In genomic region chr6:115761995-115762756, GRCm38 (mm10) we compare ENCODE assay signal across 8 mouse cellular contexts. TPM values are rescaled to one million over a fixed set of nuclear protein-coding genes. Genes with fewer than 3 reads are reported as not detected.
A peak's percentile ranks its signal among the peaks of the same experiment; 100 is the strongest.
DNase-seq lines count a peak whose midpoint lies in the region; ATAC-seq lines count a peak whose summit lies in the region.

Gene Tmem40 (minus strand): TSS chr6:115762410.

- H3K9me3 ChIP-seq in midbrain, embryonic 11.5 days (ENCODE audit: control insufficient read depth, low read length): no peaks in the 10 kb centered on the region
- no peaks in the 10 kb centered on the region for H3K9me3 ChIP-seq in midbrain, embryonic 15.5 days
- H3K9me3 ChIP-seq in limb, embryonic 10.5 days (replicated peaks): no peaks in the 10 kb centered on the region

- ATAC-seq in midbrain, embryonic 11.5 days (ENCODE audit: low FRiP score): peak; percentile 43
- ATAC-seq in midbrain, embryonic 15.5 days (replicated peaks): no peak

- WGBS in midbrain, embryonic 11.5 days: under 1% methylated on average over 9 of the region's 9 CpGs
- 4% methylated on average over 9 of the region's 9 CpGs for WGBS in midbrain, embryonic 15.5 days
- WGBS in limb, embryonic 10.5 days: 5% methylated on average over 9 of the region's 9 CpGs

- no peak within 1 kb of the TSS; the same call in 1 of the 2 replicates for H3K4me2 ChIP-seq in midbrain, embryonic 11.5 days
- no peak within 1 kb of the TSS for H3K4me2 ChIP-seq in midbrain, embryonic 15.5 days

- peak; percentile 90 for DNase-seq in midbrain, embryonic 11.5 days (ENCODE audit: low spot score, missing footprints)
- peak; percentile 75 for DNase-seq in embryo, embryonic 10 days (ENCODE audit: low spot score)
- DNase-seq in limb, embryonic 10.5 days (ENCODE audit: low spot score): peak; percentile 67
- DNase-seq in neural tube, embryonic 10.5 days (ENCODE audit: extremely low spot score, low spot score): peak; percentile 71
- DNase-seq in layer of hippocampus, postnatal 36 days: no peak
- no peak for DNase-seq in cerebellum, adult 9-11 months
- no peak for DNase-seq in cerebellum, adult 18-20 months

- peak within 1 kb of the TSS; percentile 58; the same call in 1 of the 2 replicates for H3K27ac ChIP-seq in midbrain, embryonic 11.5 days (ENCODE audit: low read depth, low read length)
- H3K27ac ChIP-seq in midbrain, embryonic 15.5 days: no peak within 1 kb of the TSS; the same call in 1 of the 2 replicates
- H3K27ac ChIP-seq in limb, embryonic 10.5 days: peak within 1 kb of the TSS; percentile 89

- H3K36me3 ChIP-seq in midbrain, embryonic 11.5 days (ENCODE audit: control insufficient read depth, insufficient read depth, low read length): no peaks in the 10 kb centered on the region
- H3K36me3 ChIP-seq in midbrain, embryonic 15.5 days (replicated peaks): no peaks in the 10 kb centered on the region
- H3K36me3 ChIP-seq in limb, embryonic 10.5 days: no peaks in the 10 kb centered on the region

- no peak within 1 kb of the TSS for H3K4me3 ChIP-seq in midbrain, embryonic 11.5 days (ENCODE audit: low read depth, low read length)
- H3K4me3 ChIP-seq in midbrain, embryonic 15.5 days: no peak within 1 kb of the TSS
- peak within 1 kb of the TSS; percentile 32 for H3K4me3 ChIP-seq in limb, embryonic 10.5 days

- no peak within 1 kb of the TSS for H3K9ac ChIP-seq in midbrain, embryonic 11.5 days (ENCODE audit: low read length)
- no peak within 1 kb of the TSS for H3K9ac ChIP-seq in midbrain, embryonic 15.5 days

- no peaks in the 10 kb centered on the region for H3K27me3 ChIP-seq in midbrain, embryonic 11.5 days (ENCODE audit: control insufficient read depth, insufficient read depth, low read length)
- H3K27me3 ChIP-seq in midbrain, embryonic 15.5 days (replicated peaks): no peaks in the 10 kb centered on the region
- H3K27me3 ChIP-seq in limb, embryonic 10.5 days (ENCODE audit: low read depth, poor library complexity, severe bottlenecking): no peaks in the 10 kb centered on the region

- H3K4me1 ChIP-seq in midbrain, embryonic 11.5 days (ENCODE audit: control insufficient read depth, insufficient read depth, low read length): peaks cover 15% of the 10 kb centered on the region
- H3K4me1 ChIP-seq in midbrain, embryonic 15.5 days: peaks cover 6% of the 10 kb centered on the region; the same call in 1 of the 2 replicates
- H3K4me1 ChIP-seq in limb, embryonic 10.5 days: peaks cover 61% of the 10 kb centered on the region

RNA-seq across cellular contexts. Expression of gene Tmem40, which starts in this region (rescaled TPM):
- 1.4 and 2.1 TPM in 2 replicates for polyA plus RNA-seq in midbrain, embryonic 11.5 days (2014; fragmentation: Nextera tagmentation; extraction: Ambion mirVana)
- 0.74 and 1.2 TPM in 2 replicates for polyA plus RNA-seq in midbrain, embryonic 15.5 days (2015; fragmentation: Nextera tagmentation; extraction: Ambion mirVana)
- polyA plus RNA-seq in limb, embryonic 10.5 days (2016; fragmentation: Nextera tagmentation; extraction: Ambion mirVana): 0.95 and 1.8 TPM in 2 replicates
- total RNA-seq in layer of hippocampus, postnatal 36 days (2021): under 1 TPM; 0.40 to 0.71 TPM

Comparison
In these comparisons a context has a peak if more than half of its experiments do, and no peak if none do; other contexts are left out.
1. DNase-seq: peak in midbrain, embryonic 11.5 days (single experiment), embryo, embryonic 10 days (single experiment), limb, embryonic 10.5 days (single experiment) and neural tube, embryonic 10.5 days (single experiment); none in layer of hippocampus, postnatal 36 days (0 of 2), cerebellum, adult 9-11 months (single experiment) and cerebellum, adult 18-20 months (0 of 2).